Mouse (Mus musculus) midbrain, embryonic 14.5 days (tissue): ENCODE measurements at regions not wholly inside any gene's neighbourhood (a gene's known extent, or its start where the extent isn't known, plus 50 kb on each side); places are given as distances from the start of the nearest gene placed in this dataset.

Experiments
- ATAC-seq: fragments of 200-750 bp; cut with Nextera tagmentation; 2 replicates; pipeline ENCODE4 v1.8.0; 2017; ENCODE audit warnings: moderate number of reproducible peaks, moderate library complexity; ENCODE audit not compliant: low FRiP score, low TSS enrichment
- DNase-seq: peaks from one replicate; pipeline ENCODE4 v3.0.0-alpha.2; 2015
- H3K27ac ChIP-seq: fragments of 300-500 bp; sonication (generic); replicated peaks from 2 replicates; pipeline ENCODE4 v1.5.1; 2014; ENCODE audit warnings: mild to moderate bottlenecking, low read depth, low read length, moderate library complexity
- H3K27me3 ChIP-seq: fragments of 300-500 bp; sonication (generic); 2 replicates; pipeline ENCODE4 v1.6.1; 2014; ENCODE audit warnings: low read length, control low read depth, mixed read lengths; ENCODE audit not compliant: control insufficient read depth, insufficient read depth
- H3K36me3 ChIP-seq: fragments of 300-500 bp; sonication (generic); 2 replicates; pipeline ENCODE4 v1.6.1; 2014; ENCODE audit warnings: low read length, control low read depth; ENCODE audit not compliant: control insufficient read depth, insufficient read depth
- H3K4me1 ChIP-seq: fragments of 300-500 bp; sonication (generic); 2 replicates; pipeline ENCODE4 v1.6.1; 2014; ENCODE audit warnings: mild to moderate bottlenecking, antibody characterized with exemption, low read length, control low read depth; ENCODE audit not compliant: control insufficient read depth, insufficient read depth
- H3K4me2 ChIP-seq: fragments of 300-500 bp; sonication (generic); 2 replicates; pipeline ENCODE4 v1.6.1; 2014; ENCODE audit warnings: mild to moderate bottlenecking, low read length, moderate library complexity
- H3K4me3 ChIP-seq: fragments of 300-500 bp; sonication (generic); replicated peaks from 2 replicates; pipeline ENCODE4 v1.5.1; 2014; ENCODE audit warnings: low read depth, low read length
- H3K9ac ChIP-seq: fragments of 300-500 bp; sonication (generic); replicated peaks from 2 replicates; pipeline ENCODE4 v1.6.1; 2014; ENCODE audit warnings: mild to moderate bottlenecking, low read length, moderate library complexity
- H3K9me3 ChIP-seq: fragments of 300-500 bp; sonication (generic); 2 replicates; pipeline ENCODE4 v1.6.1; 2016; ENCODE audit warnings: low read length, control low read depth, mixed read lengths; ENCODE audit not compliant: control insufficient read depth
- WGBS: fragments of 180-500 bp; shearing (Covaris S2); extraction: QIAGEN DNeasy Blood & Tissue Kit; methylation state at CpG from one replicate; pipeline ENCODE4 v1.1.7; 2014; 5-methylcytosine and 5-hydroxymethylcytosine counted together

DNA sequence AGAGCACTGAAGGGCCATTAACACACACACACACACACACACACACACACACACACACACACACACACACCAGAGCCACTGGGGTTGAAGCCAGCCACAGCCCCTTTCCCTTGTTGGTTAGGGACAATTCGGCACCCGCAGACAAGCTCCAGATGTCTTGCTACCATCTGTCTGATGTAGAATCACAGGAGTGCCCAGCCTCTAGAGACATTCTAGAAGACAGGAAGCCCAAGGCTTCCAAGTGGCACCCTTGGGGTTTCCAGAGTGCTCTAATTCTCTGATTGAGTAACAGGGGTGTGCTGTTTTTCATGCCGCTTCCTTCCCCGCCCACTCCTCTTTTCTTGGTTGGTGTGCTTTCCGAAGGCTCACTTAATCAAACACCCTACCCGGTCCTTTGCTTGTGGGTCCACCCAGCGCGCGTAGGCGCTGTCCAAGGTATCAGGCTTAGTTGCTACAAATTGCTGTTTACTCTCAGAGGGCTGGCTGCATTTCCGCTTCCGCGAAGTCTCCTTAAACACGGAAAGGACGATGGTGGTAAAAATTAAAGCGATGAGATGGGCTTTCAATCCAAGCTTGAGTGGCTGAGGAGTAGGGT, 59.5 kb upstream of the Zbtb18 start:
- ATAC-seq = no peak
- H3K9me3 ChIP-seq = no peaks in the 10 kb centered on the region

DNA sequence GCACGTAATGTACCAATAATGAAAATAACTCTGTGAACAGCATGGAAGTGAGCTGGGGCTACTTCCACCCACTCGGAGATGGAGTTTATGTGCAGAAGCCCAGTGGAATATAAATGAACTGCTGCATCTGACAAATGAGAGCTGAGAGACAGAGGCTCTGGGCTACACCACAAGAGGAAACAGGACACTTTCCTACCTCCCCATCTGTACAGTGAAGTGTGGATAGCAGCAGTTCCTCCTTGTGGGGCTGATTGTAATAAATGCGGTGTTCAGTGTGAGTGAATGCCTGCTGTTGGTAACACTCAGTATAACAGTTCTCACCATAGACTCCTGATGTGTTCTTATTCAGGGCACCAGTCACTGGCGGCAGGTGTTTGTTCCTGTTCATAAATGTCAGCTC, 60.0 kb upstream of the Zbtb18 start:
- DNase-seq (no peak), ATAC-seq (no peak)
- Histone ChIP-seq H3K36me3 (no peaks in the 10 kb centered on the region), H3K9ac (no peak overlapping the region), H3K27me3 (no peaks in the 10 kb centered on the region), H3K9me3 (no peaks in the 10 kb centered on the region), H3K27ac (no peak overlapping the region), H3K4me3 (no peak overlapping the region), H3K4me1 (no peaks in the 10 kb centered on the region), H3K4me2 (no peak overlapping the region)
- WGBS = 81% methylated on average over 4 of the region's 4 CpGs

More for the DNA sequence above, 59.5 kb upstream of the Zbtb18 start:
- no peak overlapping the region for H3K9ac ChIP-seq
- no peak overlapping the region for H3K4me3 ChIP-seq
- H3K4me2 ChIP-seq = no peak overlapping the region
- no peak overlapping the region for H3K27ac ChIP-seq
- H3K4me1 ChIP-seq = no peaks in the 10 kb centered on the region
- H3K27me3 ChIP-seq = no peaks in the 10 kb centered on the region
- no peaks in the 10 kb centered on the region for H3K36me3 ChIP-seq
- peak; percentile 33 for DNase-seq
- 20% methylated on average over 16 of the region's 16 CpGs for WGBS

DNA sequence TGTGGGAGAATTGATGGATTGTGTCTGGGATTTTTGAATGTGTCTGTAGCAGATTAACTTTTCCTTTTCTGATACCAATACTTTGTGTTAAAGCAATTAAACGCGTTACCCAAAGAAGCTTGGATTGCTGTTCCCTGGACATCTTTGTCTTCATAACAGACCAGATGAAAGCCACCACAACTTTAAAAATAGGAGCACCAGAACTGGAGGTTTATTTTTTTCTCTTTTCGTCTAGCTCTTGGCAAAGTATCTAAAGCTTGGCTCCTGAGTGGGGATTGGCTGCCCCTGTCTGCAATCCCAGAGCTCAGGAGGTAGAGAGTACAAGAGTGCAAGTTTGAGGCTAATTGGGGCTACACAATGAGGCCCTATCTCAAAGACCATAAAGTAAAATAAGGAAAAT, 64.0 kb upstream of the Zbtb18 start:
- Histone ChIP-seq H3K9ac (no peak overlapping the region), H3K4me1 (peaks cover 8% of the 10 kb centered on the region; the same call in 1 of the 2 replicates), H3K36me3 (no peaks in the 10 kb centered on the region), H3K4me3 (no peak overlapping the region), H3K27ac (no peak overlapping the region), H3K9me3 (no peaks in the 10 kb centered on the region), H3K4me2 (no peak overlapping the region), H3K27me3 (no peaks in the 10 kb centered on the region)
- 89% methylated on average over 3 of the region's 3 CpGs for WGBS
- ATAC-seq (no peak), DNase-seq (no peak)

DNA sequence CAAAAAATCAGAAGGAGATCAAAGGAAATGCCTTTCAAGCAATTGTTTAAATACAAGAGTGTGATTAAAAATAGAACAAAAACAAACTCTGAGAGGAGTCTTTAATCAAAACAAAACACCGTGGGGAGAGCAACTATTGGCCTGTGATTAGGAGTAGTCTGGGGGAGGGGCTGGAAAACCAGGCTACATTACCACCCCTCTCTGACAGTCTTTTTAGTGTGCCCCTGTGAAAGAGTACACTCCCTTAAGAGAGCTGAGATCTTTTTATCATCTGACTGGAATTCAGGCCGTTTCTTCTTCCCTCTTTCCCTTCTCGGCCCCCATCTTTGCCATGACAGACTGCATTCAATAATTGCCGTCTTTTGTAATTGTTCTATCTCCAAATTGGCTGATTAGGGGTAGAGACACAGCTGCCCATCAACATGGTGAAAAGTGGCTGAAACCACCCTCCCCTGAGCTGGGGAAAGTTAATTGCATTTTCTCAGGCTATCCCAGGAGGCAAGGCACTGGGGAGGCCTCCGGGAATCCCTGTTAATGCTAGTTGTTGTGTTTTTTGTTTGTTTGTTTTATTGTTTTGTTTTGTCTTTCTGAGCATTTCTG, 68.8 kb upstream of the Zbtb18 start:
- H3K4me2 ChIP-seq = no peak overlapping the region
- H3K36me3 ChIP-seq = no peaks in the 10 kb centered on the region
- no peaks in the 10 kb centered on the region for H3K9me3 ChIP-seq
- H3K9ac ChIP-seq = no peak overlapping the region
- DNase-seq = peak; percentile 26
- WGBS = 5% methylated on average over 5 of the region's 5 CpGs
- no peak for ATAC-seq
- no peak overlapping the region for H3K27ac ChIP-seq
- H3K4me3 ChIP-seq = no peak overlapping the region
- H3K27me3 ChIP-seq = no peaks in the 10 kb centered on the region
- H3K4me1 ChIP-seq = peaks cover 8% of the 10 kb centered on the region; the same call in 1 of the 2 replicates

DNA sequence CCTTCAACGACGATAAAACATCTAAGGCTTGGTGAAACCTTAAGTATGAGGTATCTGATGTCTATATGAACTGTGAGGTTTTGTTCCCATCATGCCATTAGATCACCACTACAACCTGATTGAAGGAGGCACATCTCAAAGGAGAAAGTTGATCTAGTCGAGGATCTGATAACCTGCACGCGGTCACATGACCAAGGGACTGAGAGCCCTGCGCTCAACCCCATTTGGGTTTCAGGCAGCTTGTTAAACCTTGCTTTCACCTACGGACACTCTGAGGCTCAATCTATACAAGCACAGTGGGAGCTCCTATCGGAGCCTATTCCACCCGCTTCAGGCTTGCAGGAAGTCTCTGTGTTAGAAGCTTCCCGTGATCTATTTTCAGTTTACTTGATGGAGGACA, 70.1 kb upstream of the Zbtb18 start:
- H3K27me3 ChIP-seq = no peaks in the 10 kb centered on the region
- H3K27ac ChIP-seq = no peak overlapping the region
- WGBS = 73% methylated on average over 10 of the region's 10 CpGs
- DNase-seq (no peak), ATAC-seq (no peak)
- H3K9me3 ChIP-seq = no peaks in the 10 kb centered on the region
- no peak overlapping the region for H3K4me3 ChIP-seq
- no peak overlapping the region for H3K9ac ChIP-seq
- no peaks in the 10 kb centered on the region for H3K36me3 ChIP-seq
- peaks cover 10% of the 10 kb centered on the region; the same call in 1 of the 2 replicates for H3K4me1 ChIP-seq
- H3K4me2 ChIP-seq = no peak overlapping the region

DNA sequence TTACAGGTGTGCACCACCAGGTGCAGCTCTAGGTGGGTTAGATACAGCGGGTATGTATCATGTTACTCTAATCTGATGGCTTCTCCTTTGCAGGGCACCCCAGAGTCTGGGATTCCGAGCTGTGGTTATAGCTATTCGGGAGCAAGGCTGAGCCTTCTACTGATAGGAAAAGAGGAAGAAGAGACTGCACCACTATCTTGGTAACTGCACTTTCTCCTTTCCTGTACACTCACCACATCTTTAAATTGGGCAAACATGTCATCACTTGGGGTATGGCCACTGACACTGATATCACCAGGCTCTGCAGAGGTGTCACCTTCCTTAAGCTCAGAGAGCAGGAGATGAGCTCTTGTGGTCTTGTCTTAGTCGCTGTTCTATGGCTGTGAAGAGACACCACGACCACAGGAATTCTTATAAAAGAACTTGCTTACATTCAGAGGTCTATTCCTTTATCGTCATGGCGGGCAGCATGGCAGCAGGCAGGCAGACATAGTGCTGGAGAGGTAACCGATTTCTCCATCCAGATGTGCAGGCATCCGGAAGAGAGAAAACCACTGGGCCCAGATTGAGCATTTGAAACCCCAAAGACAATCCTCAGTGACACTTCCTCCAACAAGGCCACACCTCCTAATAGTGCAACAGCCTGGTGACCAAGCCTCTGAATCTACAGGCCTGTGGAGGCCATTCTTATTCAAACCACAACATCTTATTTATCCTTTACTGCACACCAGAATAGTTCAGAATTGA, 74.1 kb upstream of the Zbtb18 start:
- no peak overlapping the region for H3K4me2 ChIP-seq
- no peak overlapping the region for H3K27ac ChIP-seq
- H3K4me3 ChIP-seq = no peak overlapping the region
- DNase-seq (no peak), ATAC-seq (no peak)
- H3K9ac ChIP-seq = no peak overlapping the region
- H3K9me3 ChIP-seq = no peaks in the 10 kb centered on the region
- 89% methylated on average over 9 of the region's 9 CpGs for WGBS
- no peaks in the 10 kb centered on the region for H3K27me3 ChIP-seq
- no peaks in the 10 kb centered on the region for H3K36me3 ChIP-seq
- H3K4me1 ChIP-seq = peaks cover 9% of the 10 kb centered on the region

DNA sequence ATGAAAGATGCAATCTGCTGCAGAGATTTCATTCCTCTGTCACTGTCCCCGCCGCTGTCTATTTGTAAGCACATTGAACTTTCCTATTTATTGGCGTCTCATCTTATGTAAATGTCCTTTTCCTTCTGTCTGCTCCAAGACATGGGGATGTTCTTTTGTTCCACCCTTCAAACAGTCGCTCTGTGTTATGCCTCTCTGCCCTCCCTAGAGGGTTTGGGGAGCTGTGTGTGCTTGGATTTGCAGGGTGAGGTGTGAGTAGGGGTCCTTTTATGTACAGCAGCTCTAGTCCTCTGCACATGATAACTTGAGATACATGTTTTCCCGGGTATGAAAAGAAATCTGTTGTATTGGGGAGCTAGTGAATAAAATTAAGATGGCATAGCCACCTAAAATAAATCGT, 75.2 kb upstream of the Zbtb18 start:
- 27% methylated on average over 6 of the region's 6 CpGs for WGBS
- DNase-seq (peak; percentile 48), ATAC-seq (no peak)

DNA sequence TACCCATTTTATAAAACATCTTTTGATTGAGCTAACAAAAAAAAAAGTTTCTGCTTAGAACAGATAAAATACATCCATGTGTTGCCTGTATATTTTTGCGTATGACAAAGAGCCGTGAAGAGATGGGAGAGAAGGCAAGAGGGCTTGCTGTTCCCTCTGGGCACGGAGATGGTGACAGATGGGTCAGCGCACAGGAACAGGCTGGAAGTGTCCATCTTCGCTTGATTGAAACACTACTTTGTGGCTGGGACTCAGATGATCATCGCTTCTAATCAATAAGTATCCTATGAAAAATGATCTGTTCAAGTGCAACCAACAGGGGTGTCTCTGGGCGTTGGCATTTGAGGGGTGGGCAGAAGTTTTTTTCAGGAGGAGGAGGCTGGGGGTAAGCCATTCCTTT, 75.7 kb upstream of the Zbtb18 start:
- Histone ChIP-seq H3K9me3 (no peaks in the 10 kb centered on the region), H3K9ac (no peak overlapping the region), H3K27ac (no peak overlapping the region), H3K4me3 (no peak overlapping the region), H3K4me1 (peaks cover 9% of the 10 kb centered on the region), H3K27me3 (no peaks in the 10 kb centered on the region), H3K36me3 (no peaks in the 10 kb centered on the region), H3K4me2 (no peak overlapping the region)
- DNase-seq (no peak), ATAC-seq (no peak)
- WGBS = 51% methylated on average over 7 of the region's 7 CpGs

More for the DNA sequence above, 75.2 kb upstream of the Zbtb18 start:
- H3K4me2 ChIP-seq = no peak overlapping the region
- H3K27ac ChIP-seq = no peak overlapping the region
- H3K36me3 ChIP-seq = no peaks in the 10 kb centered on the region
- H3K27me3 ChIP-seq = no peaks in the 10 kb centered on the region
- H3K9me3 ChIP-seq = no peaks in the 10 kb centered on the region
- peaks cover 9% of the 10 kb centered on the region for H3K4me1 ChIP-seq
- no peak overlapping the region for H3K4me3 ChIP-seq
- H3K9ac ChIP-seq = no peak overlapping the region

DNA sequence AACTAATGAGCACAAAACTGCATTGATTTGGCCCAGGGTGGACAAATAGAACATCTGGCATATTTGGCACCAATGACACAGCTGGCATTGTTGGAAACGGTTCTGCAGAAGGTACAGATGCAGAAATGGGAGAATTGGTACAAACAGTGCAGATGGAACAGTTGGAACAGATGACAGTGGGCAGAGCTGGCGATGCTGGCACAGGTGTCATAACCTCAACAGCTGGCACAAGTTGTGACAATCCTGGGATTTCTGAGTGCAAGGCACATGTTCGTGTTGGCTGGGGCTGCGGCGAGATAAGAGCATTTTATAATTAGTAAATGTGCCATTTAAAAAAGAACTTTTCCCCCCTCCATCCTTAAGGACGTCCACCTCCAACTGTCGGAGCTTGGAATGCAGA, 77.8 kb upstream of the Zbtb18 start:
- Histone ChIP-seq H3K9ac (no peak overlapping the region), H3K4me3 (no peak overlapping the region), H3K27ac (no peak overlapping the region), H3K9me3 (no peaks in the 10 kb centered on the region), H3K27me3 (no peaks in the 10 kb centered on the region), H3K4me1 (peaks cover 9% of the 10 kb centered on the region), H3K36me3 (no peaks in the 10 kb centered on the region), H3K4me2 (no peak overlapping the region)
- DNase-seq (no peak), ATAC-seq (no peak)
- WGBS = 84% methylated on average over 7 of the region's 7 CpGs
